Mouse (Mus musculus): Measurements from ENCODE around the gene Igf2bp1. TPM values are rescaled to one million over a fixed set of nuclear protein-coding genes. Genes with fewer than 3 reads are reported as not detected.

Gene Igf2bp1
- polyA plus RNA-seq, 1 experiment from 2014 or later = 78.7 TPM

Small RNA genes lying within 50 kb of the gene (microRNA-seq; reads per million reads assigned to microRNA genes)
- gene Mir3063 (ENCODE audit: borderline number of aligned reads) = 3.3 reads per million

Other genes with a start within 250 kb of the Igf2bp1 start
- not detected in 2 replicates for gene Phospho1, start 181.4 kb downstream of the Igf2bp1 start, polyA plus RNA-seq (2014; fragmentation: Nextera tagmentation; extraction: Ambion mirVana)
- gene Gngt2, start 168.7 kb downstream of the Igf2bp1 start, polyA plus RNA-seq (2014; fragmentation: Nextera tagmentation; extraction: Ambion mirVana) = 7.8 and 9.2 TPM in 2 replicates
- gene Abi3, start 163.5 kb downstream of the Igf2bp1 start, polyA plus RNA-seq (2014; fragmentation: Nextera tagmentation; extraction: Ambion mirVana) = 2.1 and 2.4 TPM in 2 replicates
- gene B4galnt2, start 91.0 kb downstream of the Igf2bp1 start, polyA plus RNA-seq (2014; fragmentation: Nextera tagmentation; extraction: Ambion mirVana) = not detected in 2 replicates
- 0.50 TPM in 1 of 2 replicates, not detected in the other for gene Gip, start 18.6 kb upstream of the Igf2bp1 start, polyA plus RNA-seq (2014; fragmentation: Nextera tagmentation; extraction: Ambion mirVana)
- 37.3 and 37.7 TPM in 2 replicates for gene Snf8, start 28.9 kb upstream of the Igf2bp1 start, polyA plus RNA-seq (2014; fragmentation: Nextera tagmentation; extraction: Ambion mirVana)
- gene Ube2z, start 59.4 kb upstream of the Igf2bp1 start, polyA plus RNA-seq (2014; fragmentation: Nextera tagmentation; extraction: Ambion mirVana) = 28.2 and 28.3 TPM in 2 replicates
- gene Atp5g1, start 69.7 kb upstream of the Igf2bp1 start, polyA plus RNA-seq (2014; fragmentation: Nextera tagmentation; extraction: Ambion mirVana) = 478 and 527 TPM in 2 replicates
- not detected in 2 replicates for gene Calcoco2, start 106.0 kb upstream of the Igf2bp1 start, polyA plus RNA-seq (2014; fragmentation: Nextera tagmentation; extraction: Ambion mirVana)
- gene Ttll6, start 127.8 kb upstream of the Igf2bp1 start, polyA plus RNA-seq (2014; fragmentation: Nextera tagmentation; extraction: Ambion mirVana) = not detected in 2 replicates
- gene Hoxb13, start 188.4 kb upstream of the Igf2bp1 start, polyA plus RNA-seq (2014; fragmentation: Nextera tagmentation; extraction: Ambion mirVana) = not detected in 2 replicates